Mouse (Mus musculus): ENCODE results near the gene Map3k21.

The Map3k21 gene

GRCm38 (mm10) chr8:125957994-125958368, 47.7 kb downstream of the Map3k21 start:
- in situ Hi-C loops (cut with MboI; ENCODE audit: unreplicated experiment in 2 of 2), result loop anchor here (25.0 kb wide), 2 partner anchors 529 to 1029 kb away; partner anchors contain the start of gene Tarbp1 (in 1 of the 2)

DNA sequence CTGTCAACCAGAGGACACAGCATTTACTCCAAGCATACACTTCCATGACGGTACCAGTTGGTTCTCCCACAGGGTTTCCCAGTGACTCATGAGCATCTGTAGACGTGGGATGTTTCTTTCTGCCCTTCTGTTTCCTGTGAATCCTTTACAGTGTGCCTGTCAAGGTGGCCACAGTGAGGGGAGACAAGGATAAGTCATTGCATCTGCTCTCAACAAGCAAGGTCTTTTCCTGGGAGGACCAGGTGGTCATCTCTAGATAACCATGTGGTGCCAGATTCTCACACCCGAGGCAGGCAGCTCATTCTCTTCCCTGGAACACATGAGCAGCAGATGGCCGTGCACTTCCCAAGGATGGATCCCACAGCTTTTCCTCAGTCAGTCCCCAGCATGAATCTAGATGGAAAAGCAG, 49.1 kb downstream of the Map3k21 start:
- in situ Hi-C loops (cut with MboI; ENCODE audit: unreplicated experiment in 2 of 2), result loop anchor here (25.0 kb wide), 2 partner anchors 528 to 1028 kb away; partner anchors contain the start of gene Tarbp1 (in 1 of the 2)

- in situ Hi-C loops (cut with MboI; ENCODE audit: unreplicated experiment in 2 of 2), result loop anchor here (25.0 kb wide), 2 partner anchors 527 to 1027 kb away; partner anchors contain the start of gene Tarbp1 (in 1 of the 2)
Measured at GRCm38 (mm10) chr8:125960037-125960436, 49.8 kb downstream of the Map3k21 start.

DNA sequence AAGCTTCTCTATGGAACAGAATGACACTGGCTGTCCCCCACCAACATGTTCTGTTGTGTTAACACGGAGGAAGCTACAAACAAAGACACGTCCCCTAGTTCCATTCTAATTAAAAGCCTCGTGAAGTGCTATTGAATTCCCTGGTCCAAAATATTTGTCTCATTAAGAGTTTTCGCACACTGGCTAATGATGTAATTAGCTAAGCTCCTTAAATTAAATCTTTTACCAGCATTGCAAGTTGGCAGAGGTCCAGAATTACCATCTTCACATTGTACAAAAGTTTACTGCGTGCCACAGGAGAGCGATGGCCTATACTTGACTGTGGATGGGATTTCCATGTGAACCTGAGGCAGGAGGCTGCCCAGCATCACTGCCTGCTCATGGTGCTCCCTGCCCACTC, 51.5 kb downstream of the Map3k21 start:
- in situ Hi-C loops (cut with MboI; ENCODE audit: unreplicated experiment in 2 of 2), result loop anchor here (25.0 kb wide), 2 partner anchors 526 to 1026 kb away; partner anchors contain the start of gene Tarbp1 (in 1 of the 2)

DNA sequence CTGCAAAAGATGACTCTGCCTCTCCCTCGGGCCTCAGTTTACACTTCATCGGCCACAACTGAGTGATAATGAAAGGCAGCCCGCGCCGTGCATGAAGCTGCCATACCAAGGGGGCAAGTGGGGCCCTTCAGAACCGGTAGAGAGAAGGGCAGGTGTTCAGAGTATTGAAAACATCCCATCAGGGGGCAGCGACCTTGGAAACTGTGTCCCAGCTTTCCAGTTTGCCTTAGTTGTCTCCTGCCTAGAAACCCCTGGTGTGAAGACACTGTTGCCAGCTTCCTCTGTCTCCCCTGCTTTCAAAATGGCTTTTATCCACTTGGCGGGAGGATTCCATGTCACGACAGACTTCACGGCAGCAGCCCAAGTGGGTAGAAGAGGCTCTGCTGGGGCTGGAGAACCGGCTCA, 53.6 kb downstream of the Map3k21 start:
- in situ Hi-C loops (cut with MboI; ENCODE audit: unreplicated experiment in 2 of 2), result loop anchor here (25.0 kb wide), 2 partner anchors 523 to 1023 kb away; partner anchors contain the start of gene Tarbp1 (in 1 of the 2)

DNA sequence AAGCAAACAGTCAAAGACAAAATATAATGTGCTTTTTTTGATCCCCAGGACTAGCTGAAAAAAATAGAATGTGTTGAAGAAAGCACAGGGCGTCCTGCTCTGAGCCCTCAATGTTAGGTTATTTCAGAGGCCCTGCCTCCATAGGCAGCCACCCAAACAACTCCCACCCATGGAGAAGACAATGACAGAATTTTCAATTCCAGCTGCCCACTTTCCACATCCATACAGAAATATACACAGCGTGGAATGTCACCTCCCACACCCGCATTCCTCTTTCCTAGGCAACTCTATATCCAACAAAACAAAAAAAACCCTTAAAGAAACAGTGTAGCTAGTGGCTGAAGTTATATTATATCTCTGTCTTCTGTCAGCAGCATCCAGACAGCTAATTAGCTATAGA, 61.1 kb downstream of the Map3k21 start:
- in situ Hi-C loops (cut with MboI; ENCODE audit: unreplicated experiment in 2 of 2), result loop anchor here (25.0 kb wide), 2 partner anchors 516 to 1016 kb away; partner anchors contain the start of gene Tarbp1 (in 1 of the 2)

GRCm38 (mm10) chr8:125975981-125976380, 65.7 kb downstream of the Map3k21 start:
- in situ Hi-C loops (cut with MboI; ENCODE audit: unreplicated experiment in 2 of 2), result no loop called here

GRCm38 (mm10) chr8:125980826-125981225, 70.6 kb downstream of the Map3k21 start:
- in situ Hi-C loops (cut with MboI; ENCODE audit: unreplicated experiment in 2 of 2), result no loop called here

DNA sequence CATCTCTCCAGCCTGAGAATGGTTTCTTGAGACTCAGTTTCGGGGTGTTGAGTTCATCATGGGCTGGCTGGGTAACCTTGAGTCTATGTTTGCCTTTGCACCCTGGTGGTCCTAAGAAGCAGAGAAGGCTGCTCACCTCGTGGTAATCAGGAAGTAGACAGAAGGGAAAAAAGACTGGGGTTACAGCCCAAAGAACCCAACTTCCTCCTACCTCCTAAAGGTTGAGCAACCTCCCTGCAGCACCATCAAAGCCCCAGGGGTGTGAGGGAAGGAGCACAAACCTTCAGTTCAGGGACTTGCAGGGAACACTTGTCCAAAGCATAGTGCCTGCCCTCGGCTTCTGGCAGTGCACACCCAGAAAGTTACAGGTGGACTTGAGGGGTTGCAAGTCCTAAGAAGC, 73.3 kb downstream of the Map3k21 start:
- in situ Hi-C loops (cut with MboI; ENCODE audit: unreplicated experiment in 2 of 2), result no loop called here

DNA sequence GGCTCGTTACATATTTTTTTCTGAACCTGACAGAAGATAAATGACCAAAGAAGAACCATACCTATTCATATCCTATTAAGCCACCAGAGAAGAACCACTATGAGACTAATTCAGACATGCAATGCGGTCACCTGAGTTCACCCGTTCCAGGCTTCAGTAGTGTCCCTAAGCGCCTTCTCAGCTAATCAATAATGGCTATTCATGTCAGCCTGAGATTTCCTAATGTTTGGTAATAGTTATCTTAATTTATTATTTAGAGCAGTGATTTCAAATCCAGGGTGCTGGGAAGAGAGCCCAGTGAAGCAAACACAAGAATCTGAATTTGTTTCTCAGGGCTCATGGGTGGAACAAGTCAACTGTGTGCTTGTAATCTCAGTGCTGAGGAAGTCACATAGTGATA, 73.9 kb downstream of the Map3k21 start:
- in situ Hi-C loops (cut with MboI; ENCODE audit: unreplicated experiment in 2 of 2), result no loop called here

GRCm38 (mm10) chr8:125985364-125985763, 75.1 kb downstream of the Map3k21 start:
- in situ Hi-C loops (cut with MboI; ENCODE audit: unreplicated experiment in 2 of 2), result no loop called here

GRCm38 (mm10) chr8:125986999-125987589, 76.8 kb downstream of the Map3k21 start:
- in situ Hi-C loops (cut with MboI; ENCODE audit: unreplicated experiment in 2 of 2), result no loop called here

DNA sequence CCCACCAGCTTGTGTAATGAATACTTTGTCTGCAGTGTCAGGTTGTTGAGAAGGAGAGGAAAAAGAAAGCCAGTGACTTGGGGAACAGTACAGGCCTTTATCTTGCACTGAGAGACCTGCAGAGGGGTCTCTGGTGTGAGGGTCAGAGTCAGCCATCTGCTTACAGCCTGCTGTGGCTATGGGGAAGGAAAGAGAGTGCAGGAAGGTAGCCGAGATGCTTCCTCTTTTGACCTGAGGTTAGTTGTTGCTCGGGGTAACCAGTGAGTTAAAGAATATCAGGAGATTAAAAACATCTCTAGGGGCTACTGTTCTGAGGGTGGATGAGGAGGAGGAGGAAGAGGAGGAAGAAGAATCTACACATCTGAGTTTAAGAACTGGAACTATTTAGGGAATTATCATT, 77.7 kb downstream of the Map3k21 start:
- in situ Hi-C loops (cut with MboI; ENCODE audit: unreplicated experiment in 2 of 2), result no loop called here

GRCm38 (mm10) chr8:125993636-125994035, 83.4 kb downstream of the Map3k21 start:
- in situ Hi-C loops (cut with MboI; ENCODE audit: unreplicated experiment in 2 of 2), result no loop called here

- in situ Hi-C loops (cut with MboI; ENCODE audit: unreplicated experiment in 2 of 2), result no loop called here
Measured at GRCm38 (mm10) chr8:125995101-125995986, 85.1 kb downstream of the Map3k21 start, which contains the start of gene Kcnk1. TSS of gene Kcnk1 (plus strand) at chr8:125995170.

GRCm38 (mm10) chr8:125996031-125996839, 86.0 kb downstream of the Map3k21 start:
- in situ Hi-C loops (cut with MboI; ENCODE audit: unreplicated experiment in 2 of 2), result no loop called here

DNA sequence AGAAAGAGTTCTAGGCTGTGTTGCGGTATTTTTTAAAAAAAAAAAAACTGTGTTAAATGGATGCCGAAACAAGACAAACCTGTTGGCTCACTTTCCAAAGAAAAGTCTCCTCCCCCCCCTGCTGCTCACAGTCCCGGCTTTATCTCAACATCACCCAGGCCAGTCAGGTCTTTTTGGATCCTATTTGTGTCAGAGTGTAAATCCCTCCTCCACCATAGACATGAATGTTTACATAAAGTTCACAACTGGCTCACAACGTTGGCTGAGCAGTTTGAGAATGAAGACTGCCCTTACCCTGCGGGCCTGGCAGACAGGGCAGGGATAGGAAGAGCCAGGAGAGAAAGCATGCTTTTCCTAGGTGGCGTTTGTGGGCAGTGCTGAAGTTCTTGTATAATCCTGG, 86.7 kb downstream of the Map3k21 start:
- in situ Hi-C loops (cut with MboI; ENCODE audit: unreplicated experiment in 2 of 2), result no loop called here
